Mouse (Mus musculus): ENCODE data around the gene Cdh26.
A peak's percentile ranks its signal among the peaks of the same experiment; 100 is the strongest.

The Cdh26 gene

GRCm38 (mm10) chr2:178430231-178430630 lies at the start of gene Cdh26:
Cdh26 (plus strand) TSS chr2:178430531.
- DNase-seq, result no peak

- no peak for DNase-seq
Observed at GRCm38 (mm10) chr2:178407053-178407815, 23.1 kb upstream of the Cdh26 start, which contains the start of gene Sycp2. Sycp2 (minus strand) TSS chr2:178407685.

GRCm38 (mm10) chr2:178409024-178409423 lies 21.3 kb upstream of the Cdh26 start:
- DNase-seq, result no peak

- no peak for DNase-seq
Observed at GRCm38 (mm10) chr2:178410286-178410685, 20.0 kb upstream of the Cdh26 start.

GRCm38 (mm10) chr2:178412598-178412997 lies 17.7 kb upstream of the Cdh26 start:
- DNase-seq, result no peak

GRCm38 (mm10) chr2:178413081-178413480 lies 17.2 kb upstream of the Cdh26 start:
- no peak for DNase-seq

- no peak for DNase-seq
Observed at GRCm38 (mm10) chr2:178413481-178414260, 16.7 kb upstream of the Cdh26 start.

- peak; percentile 61 for DNase-seq
Observed at GRCm38 (mm10) chr2:178414261-178415149, 15.8 kb upstream of the Cdh26 start, which contains the start of the genes Ppp1r3d and Fam217b. Ppp1r3d (minus strand) TSS chr2:178414472. Fam217b (plus strand) TSS chr2:178414524.

GRCm38 (mm10) chr2:178415150-178415448 lies 15.2 kb upstream of the Cdh26 start:
- no peak for DNase-seq

GRCm38 (mm10) chr2:178416427-178416826 lies 13.9 kb upstream of the Cdh26 start:
- no peak for DNase-seq

- no peak for DNase-seq
Observed at GRCm38 (mm10) chr2:178416970-178417369, 13.4 kb upstream of the Cdh26 start.

GRCm38 (mm10) chr2:178420576-178420975 lies 9.8 kb upstream of the Cdh26 start:
- no peak for DNase-seq

GRCm38 (mm10) chr2:178421603-178422002 lies 8.7 kb upstream of the Cdh26 start:
- DNase-seq, result no peak

- DNase-seq, result no peak
Observed at GRCm38 (mm10) chr2:178422186-178422585, 8.1 kb upstream of the Cdh26 start.

- no peak for DNase-seq
Observed at GRCm38 (mm10) chr2:178423223-178423622, 7.1 kb upstream of the Cdh26 start.

GRCm38 (mm10) chr2:178426229-178426628 lies 4.1 kb upstream of the Cdh26 start:
- DNase-seq, result no peak

- DNase-seq, result no peak
Observed at GRCm38 (mm10) chr2:178427181-178427580, 3.1 kb upstream of the Cdh26 start.

GRCm38 (mm10) chr2:178428183-178428582 lies 2.1 kb upstream of the Cdh26 start:
- no peak for DNase-seq

GRCm38 (mm10) chr2:178428676-178429075 lies 1.7 kb upstream of the Cdh26 start:
- no peak for DNase-seq

GRCm38 (mm10) chr2:178429426-178429825 lies 905 bp upstream of the Cdh26 start:
- no peak for DNase-seq

GRCm38 (mm10) chr2:178433495-178433894 lies 3.2 kb downstream of the Cdh26 start:
- no peak for DNase-seq

- DNase-seq, result no peak
Observed at GRCm38 (mm10) chr2:178433903-178434302, 3.6 kb downstream of the Cdh26 start.

- no peak for DNase-seq
Observed at GRCm38 (mm10) chr2:178437311-178437710, 7.0 kb downstream of the Cdh26 start.
